Mouse (Mus musculus) embryonic fibroblast, embryonic 13.5 days (primary cell): ENCODE results near the gene Cfap46. TPM values are rescaled to one million over a fixed set of nuclear protein-coding genes. Genes with fewer than 3 reads are reported as not detected.
"Not testable (repeated sequence)": the region's sequence is repeated elsewhere in the genome, so short reads cannot be mapped to it uniquely, and the experiment has no call there.

Experiments
- H3K27ac ChIP-seq: 2 replicates; pipeline ENCODE4 v1.5.1; 2012; ENCODE audit warnings: low read length, control low read depth, inconsistent platforms; ENCODE audit not compliant: insufficient read depth
- H3K4me1 ChIP-seq: 2 replicates; pipeline ENCODE4 v1.6.1; 2011; ENCODE audit warnings: low read length; ENCODE audit not compliant: control insufficient read depth, insufficient read depth
- H3K4me3 ChIP-seq: 2 replicates; pipeline ENCODE4 v1.5.1; 2011; ENCODE audit warnings: mild to moderate bottlenecking, control low read depth, low read length; ENCODE audit not compliant: insufficient read depth
- CTCF ChIP-seq: IDR thresholded peaks from 2 replicates; pipeline ENCODE4 v1.5.1; 2011; ENCODE audit warnings: mild to moderate bottlenecking, control low read depth, low read length, moderate library complexity, borderline replicate concordance; ENCODE audit not compliant: insufficient read depth
- POLR2A ChIP-seq: IDR thresholded peaks from 2 replicates; pipeline ENCODE4 v1.6.1; 2011; ENCODE audit warnings: low read depth, mild to moderate bottlenecking, control low read depth, low read length, moderate library complexity
- polyA plus RNA-seq: library from polyadenylated mRNA; stranded (reverse); fragments of >200 nt; gene quantifications from 2 replicates; pipeline ENCODE4 v1.2.4, GENCODE M21; 2011; ENCODE audit warnings: low read depth; ENCODE audit not compliant: missing spikeins, insufficient read length

Gene Cfap46
- polyA plus RNA-seq, 1 experiment = not detected

GRCm38 (mm10) chr7:139666871-139667270 is 16.7 kb downstream of the Cfap46 start:
- Histone ChIP-seq H3K4me3 (no peak overlapping the region), H3K27ac (no peak overlapping the region), H3K4me1 (no peaks in the 10 kb centered on the region)
- TF ChIP-seq CTCF (no peak), POLR2A (no peak)

- no peak overlapping the region for H3K27ac ChIP-seq
- no peak for TF ChIP-seq POLR2A
- no peak for TF ChIP-seq CTCF
- no peaks in the 10 kb centered on the region for H3K4me1 ChIP-seq
- H3K4me3 ChIP-seq = no peak overlapping the region
Measured at GRCm38 (mm10) chr7:139663318-139663717, 20.3 kb downstream of the Cfap46 start.

GRCm38 (mm10) chr7:139659901-139660300 is 23.7 kb downstream of the Cfap46 start:
- not testable (repeated sequence) for H3K4me1 ChIP-seq, H3K27ac ChIP-seq, H3K4me3 ChIP-seq

- no peak overlapping the region for H3K27ac ChIP-seq
- H3K4me3 ChIP-seq = no peak overlapping the region
- TF ChIP-seq POLR2A = no peak
- no peak for TF ChIP-seq CTCF
- no peaks in the 10 kb centered on the region for H3K4me1 ChIP-seq
Measured at GRCm38 (mm10) chr7:139649698-139650097, 33.9 kb downstream of the Cfap46 start.

- H3K4me3 ChIP-seq = no peak overlapping the region
- H3K4me1 ChIP-seq = no peaks in the 10 kb centered on the region
- TF ChIP-seq POLR2A = no peak
- peak; percentile 62 for TF ChIP-seq CTCF
- H3K27ac ChIP-seq = no peak overlapping the region
Measured at GRCm38 (mm10) chr7:139648107-139648824, 35.4 kb downstream of the Cfap46 start.

GRCm38 (mm10) chr7:139633393-139633792 is 50.2 kb downstream of the Cfap46 start:
- no peak for TF ChIP-seq CTCF
- TF ChIP-seq POLR2A = no peak
- Histone ChIP-seq H3K4me1 (no peaks in the 10 kb centered on the region), H3K27ac (no peak overlapping the region)

GRCm38 (mm10) chr7:139625156-139625555 is 58.5 kb downstream of the Cfap46 start:
- TF ChIP-seq CTCF = no peak
- TF ChIP-seq POLR2A = no peak
- H3K4me3 ChIP-seq = no peak overlapping the region
- H3K27ac ChIP-seq = no peak overlapping the region
- no peaks in the 10 kb centered on the region for H3K4me1 ChIP-seq

More at GRCm38 (mm10) chr7:139633393-139633792, 50.2 kb downstream of the Cfap46 start:
- H3K4me3 ChIP-seq = no peak overlapping the region

GRCm38 (mm10) chr7:139622568-139622967 is 61.0 kb downstream of the Cfap46 start:
- Histone ChIP-seq H3K4me1 (no peaks in the 10 kb centered on the region), H3K4me3 (no peak overlapping the region), H3K27ac (no peak overlapping the region)
- TF ChIP-seq CTCF (no peak), POLR2A (no peak)

GRCm38 (mm10) chr7:139615767-139616766 is 67.5 kb downstream of the Cfap46 start:
- Histone ChIP-seq H3K27ac (no peak overlapping the region), H3K4me3 (no peak overlapping the region), H3K4me1 (no peaks in the 10 kb centered on the region)
- TF ChIP-seq POLR2A = no peak
- peak; percentile 71 for TF ChIP-seq CTCF

GRCm38 (mm10) chr7:139610328-139610727 is 73.3 kb downstream of the Cfap46 start:
- Histone ChIP-seq H3K4me1 (no peaks in the 10 kb centered on the region), H3K27ac (no peak overlapping the region), H3K4me3 (no peak overlapping the region)
- TF ChIP-seq CTCF (no peak), POLR2A (no peak)
